Mouse (Mus musculus) heart, embryonic 14.5 days (tissue): Measurements from ENCODE around the gene Uap1. TPM values are rescaled to one million over a fixed set of nuclear protein-coding genes. Genes with fewer than 3 reads are reported as not detected.

Experiments
- ATAC-seq: fragments of 200-750 bp; cut with Nextera tagmentation; 2 replicates; pipeline ENCODE4 v1.8.0; 2017; ENCODE audit warnings: low read depth, moderate TSS enrichment; ENCODE audit not compliant: insufficient number of reproducible peaks, insufficient read depth, low FRiP score
- H3K27ac ChIP-seq, 2 experiments: fragments of 200-500 bp in 1 of 2; fragments of 300-500 bp in 1 of 2; sonication (generic) in 1 of 2; replicated peaks in 1 of 2; 2 replicates each; pipeline ENCODE4 v1.5.1; 2012 to 2014; ENCODE audit warnings: low read depth in 2 of 2, low read length in 2 of 2, control low read depth in 1 of 2, mild to moderate bottlenecking in 1 of 2, mixed read lengths in 1 of 2; ENCODE audit not compliant: control insufficient read depth in 1 of 2, insufficient read depth in 1 of 2
- H3K27me3 ChIP-seq: fragments of 300-500 bp; sonication (generic); 2 replicates; pipeline ENCODE4 v1.6.1; 2014; ENCODE audit warnings: mild to moderate bottlenecking, low read length, control low read depth; ENCODE audit not compliant: control insufficient read depth, insufficient read depth
- H3K36me3 ChIP-seq: fragments of 300-500 bp; sonication (generic); 2 replicates; pipeline ENCODE4 v1.6.1; 2014; ENCODE audit warnings: mild to moderate bottlenecking, control low read depth, low read length, mixed read lengths; ENCODE audit not compliant: control insufficient read depth, insufficient read depth
- H3K4me1 ChIP-seq, 2 experiments: fragments of 200-500 bp in 1 of 2; fragments of 300-500 bp in 1 of 2; sonication (generic) in 1 of 2; 2 replicates each; pipeline ENCODE4 v1.6.1; 2012 to 2014; ENCODE audit warnings: low read length in 2 of 2, control low read depth in 1 of 2, mixed read lengths in 1 of 2; ENCODE audit not compliant: control insufficient read depth in 2 of 2, insufficient read depth in 2 of 2
- H3K4me2 ChIP-seq: fragments of 300-500 bp; sonication (generic); 2 replicates; pipeline ENCODE4 v1.6.1; 2014; ENCODE audit warnings: mild to moderate bottlenecking, low read length
- H3K4me3 ChIP-seq, 2 experiments: fragments of 200-500 bp in 1 of 2; fragments of 300-500 bp in 1 of 2; sonication (generic) in 1 of 2; 2 replicates each; pipeline ENCODE4 v1.5.1; 2012 to 2014; ENCODE audit warnings: low read length in 2 of 2, mild to moderate bottlenecking in 2 of 2, control low read depth in 1 of 2, low read depth in 1 of 2, moderate library complexity in 1 of 2; ENCODE audit not compliant: control insufficient read depth in 1 of 2, insufficient read depth in 1 of 2
- H3K9ac ChIP-seq: fragments of 300-500 bp; sonication (generic); 2 replicates; pipeline ENCODE4 v1.6.1; 2014; ENCODE audit warnings: mild to moderate bottlenecking, low read length
- H3K9me3 ChIP-seq: fragments of 300-500 bp; sonication (generic); 2 replicates; pipeline ENCODE4 v1.6.1; 2016; ENCODE audit warnings: low read length, control low read depth; ENCODE audit not compliant: control insufficient read depth
- WGBS: fragments of 180-500 bp; shearing (Covaris S2); extraction: QIAGEN DNeasy Blood & Tissue Kit; methylation state at CpG from one replicate; pipeline ENCODE4 v1.1.7; 2014; 5-methylcytosine and 5-hydroxymethylcytosine counted together
- polyA plus RNA-seq: library from polyadenylated mRNA; unstranded; fragments of >200 nt; fragmentation: Nextera tagmentation; extraction: Ambion mirVana; gene quantifications from 2 replicates; pipeline ENCODE4 v1.2.1, GENCODE M21; 2014

Uap1 gene
- polyA plus RNA-seq, 1 experiment from 2014 or later: 45.6 TPM

DNA sequence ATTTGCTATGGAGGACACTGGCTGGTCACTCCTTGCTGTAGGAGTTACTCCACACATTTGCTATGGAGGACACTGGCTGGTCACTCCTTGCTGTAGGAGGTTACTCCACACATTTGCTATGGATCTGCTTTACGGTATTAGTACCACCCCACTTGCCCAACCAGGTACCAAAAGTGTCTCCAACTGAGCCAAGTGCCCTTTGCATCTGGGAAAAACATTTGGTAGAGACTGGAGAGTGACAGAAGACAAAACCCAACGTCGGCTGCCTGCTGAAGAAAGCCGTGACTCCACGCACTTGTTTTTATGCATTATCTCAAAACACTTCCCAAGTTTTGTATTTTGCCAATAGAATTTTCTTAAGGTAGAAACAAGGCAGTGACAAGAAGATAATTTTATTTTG is 33.1 kb downstream of the Uap1 start:
- H3K27me3 ChIP-seq: no peaks in the 10 kb centered on the region
- no peak for ATAC-seq
- H3K36me3 ChIP-seq: peaks cover 54% of the 10 kb centered on the region
- no peak overlapping the region for H3K4me2 ChIP-seq
- H3K4me3 ChIP-seq: no peak overlapping the region
- WGBS: 92% methylated on average over 5 of the region's 5 CpGs
- peaks cover 0 to under 1% of the 10 kb centered on the region in 2 experiments; a peak in 1 of 4 replicates for H3K4me1 ChIP-seq
- H3K9ac ChIP-seq: no peak overlapping the region
- H3K9me3 ChIP-seq: no peaks in the 10 kb centered on the region
- H3K27ac ChIP-seq: no peak overlapping the region

DNA sequence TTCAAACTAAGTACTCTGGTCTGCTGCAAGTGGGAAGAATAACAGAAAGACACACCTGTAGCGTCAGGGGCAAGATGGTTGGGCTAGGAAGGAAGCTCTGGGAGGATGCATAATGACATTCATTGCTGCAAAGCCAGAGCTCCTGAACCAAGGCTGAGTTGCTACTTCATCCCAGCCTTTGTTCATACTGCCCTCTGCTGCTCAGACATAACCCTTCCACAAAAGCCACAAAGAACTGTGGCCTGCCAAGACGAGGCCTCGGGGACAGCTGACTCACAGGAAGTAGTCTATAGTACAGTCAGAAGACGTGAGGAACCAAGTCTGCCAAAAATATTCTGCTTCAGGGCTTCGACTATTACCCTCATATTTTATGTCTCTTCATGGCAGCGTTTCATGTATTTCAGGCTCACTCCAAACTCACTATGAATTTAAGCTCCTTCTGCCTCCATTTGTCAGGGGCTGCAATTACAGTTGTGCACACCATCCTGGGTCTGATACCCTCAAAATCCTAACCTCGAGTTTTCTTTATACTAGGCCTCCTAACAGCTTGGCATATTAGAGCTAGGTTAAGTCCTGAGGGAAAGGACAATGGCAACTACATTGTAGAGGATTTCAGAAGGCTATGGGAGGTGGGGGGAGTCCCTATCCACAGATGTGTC is 38.3 kb downstream of the Uap1 start:
- WGBS: 17% methylated on average over 7 of the region's 7 CpGs
- H3K9me3 ChIP-seq: no peaks in the 10 kb centered on the region
- peak overlapping the region; percentile 30; the same call in 1 of the 2 replicates for H3K9ac ChIP-seq
- no peak overlapping the region for H3K4me3 ChIP-seq
- peaks cover 0 to 3% of the 10 kb centered on the region in 2 experiments; a peak in 1 of 4 replicates for H3K4me1 ChIP-seq
- H3K27me3 ChIP-seq: no peaks in the 10 kb centered on the region
- no peak overlapping the region for H3K27ac ChIP-seq
- ATAC-seq: peak; percentile 79
- H3K4me2 ChIP-seq: no peak overlapping the region
- peaks cover 8% of the 10 kb centered on the region for H3K36me3 ChIP-seq

DNA sequence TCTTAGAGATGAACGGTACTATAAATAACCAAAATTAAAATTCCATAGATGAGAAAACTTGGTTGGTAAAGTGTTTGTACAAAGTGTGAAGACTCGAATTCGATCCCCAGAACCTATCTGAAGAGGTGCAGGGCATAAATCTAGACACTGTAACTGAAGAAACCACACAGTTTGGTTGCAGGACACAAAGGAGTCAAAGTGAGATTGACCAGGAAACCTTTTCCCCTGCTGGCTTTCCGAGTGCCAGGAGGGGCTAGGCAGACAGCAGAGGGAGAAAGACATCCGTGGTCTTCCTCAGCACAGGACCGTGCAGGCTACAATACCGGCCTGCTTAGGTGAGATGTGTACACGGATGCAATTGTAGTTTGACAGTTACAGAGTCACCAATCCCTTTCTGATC is 40.5 kb downstream of the Uap1 start:
- H3K36me3 ChIP-seq: no peaks in the 10 kb centered on the region
- no peak overlapping the region for H3K27ac ChIP-seq
- no peaks in the 10 kb centered on the region for H3K27me3 ChIP-seq
- WGBS: 83% methylated on average over 8 of the region's 8 CpGs
- no peak for ATAC-seq
- no peak overlapping the region for H3K9ac ChIP-seq
- H3K4me2 ChIP-seq: no peak overlapping the region
- no peaks in the 10 kb centered on the region for H3K9me3 ChIP-seq
- H3K4me3 ChIP-seq: no peak overlapping the region
- H3K4me1 ChIP-seq: peaks cover 0 to 3% of the 10 kb centered on the region in 2 experiments; a peak in 1 of 4 replicates

DNA sequence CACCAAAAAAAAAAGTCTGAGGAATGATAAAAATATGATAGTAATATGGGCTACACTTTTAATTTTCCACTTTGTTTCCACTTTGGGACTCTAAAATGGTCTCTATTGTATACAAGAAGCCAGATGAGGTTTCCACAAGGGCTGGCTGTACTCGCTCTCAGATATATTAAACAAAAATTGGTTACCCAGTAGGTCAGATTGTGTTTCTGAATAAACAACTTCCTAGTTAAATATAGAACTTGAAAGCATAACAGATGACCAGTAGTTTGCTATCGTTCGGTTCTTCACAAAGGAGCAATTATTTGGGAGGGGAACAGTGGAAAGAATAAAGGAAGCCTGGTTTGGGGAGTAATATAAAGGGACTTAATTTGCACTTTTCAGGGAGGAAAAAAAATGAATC is 43.8 kb downstream of the Uap1 start:
- ATAC-seq: no peak
- Histone ChIP-seq H3K9ac (no peak overlapping the region), H3K4me1 (no peaks in the 10 kb centered on the region), H3K36me3 (no peaks in the 10 kb centered on the region), H3K27me3 (no peaks in the 10 kb centered on the region), H3K4me2 (no peak overlapping the region), H3K4me3 (no peak overlapping the region), H3K9me3 (no peaks in the 10 kb centered on the region), H3K27ac (no peak overlapping the region)
- 74% methylated on average over 3 of the region's 3 CpGs for WGBS

DNA sequence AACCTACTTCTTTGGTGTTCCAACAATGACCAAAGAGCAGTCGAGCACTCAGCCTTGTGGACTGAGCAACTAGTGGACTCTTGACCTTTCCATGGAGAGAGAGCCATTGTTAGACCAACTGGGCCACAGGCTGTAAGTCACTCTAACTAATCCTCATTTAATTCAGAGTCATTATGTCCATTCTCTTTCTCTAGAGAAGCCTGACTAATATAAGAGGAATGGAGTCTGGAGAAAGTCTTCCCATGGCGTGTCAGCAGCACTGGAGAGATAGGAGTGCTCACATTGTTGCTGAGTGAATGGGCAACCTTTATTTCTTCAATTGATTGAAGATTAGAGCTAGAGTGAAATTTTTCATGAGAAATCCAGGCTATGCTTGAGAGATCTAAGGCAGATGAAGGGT is 50.1 kb downstream of the Uap1 start:
- Histone ChIP-seq H3K4me2 (no peak overlapping the region), H3K9me3 (no peaks in the 10 kb centered on the region), H3K27ac (no peak overlapping the region), H3K36me3 (no peaks in the 10 kb centered on the region), H3K27me3 (no peaks in the 10 kb centered on the region), H3K4me3 (no peak overlapping the region), H3K4me1 (no peaks in the 10 kb centered on the region), H3K9ac (no peak overlapping the region)
- 70% methylated on average over 2 of the region's 2 CpGs for WGBS
- ATAC-seq: no peak

DNA sequence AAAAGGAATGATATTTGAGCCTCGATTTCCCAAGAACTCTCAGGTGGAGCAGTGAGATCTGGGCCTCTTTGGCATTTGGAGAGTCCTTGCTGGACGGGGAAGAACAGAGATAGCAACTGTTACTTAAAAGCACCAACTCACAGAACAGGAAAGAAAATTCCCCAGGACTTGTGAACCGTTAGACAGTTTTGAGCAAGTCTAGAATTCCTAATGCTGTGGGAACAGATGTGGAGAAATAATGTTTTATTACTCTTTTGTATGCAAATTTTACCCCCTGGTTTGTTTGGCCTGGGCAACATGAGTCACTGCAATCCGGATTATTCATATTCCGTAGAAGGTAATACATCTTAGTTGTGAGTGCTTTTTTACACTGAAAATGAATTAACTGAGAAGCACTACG is 61.1 kb downstream of the Uap1 start:
- no peak overlapping the region for H3K4me2 ChIP-seq
- no peaks in the 10 kb centered on the region for H3K27me3 ChIP-seq
- H3K9ac ChIP-seq: no peak overlapping the region
- no peaks in the 10 kb centered on the region for H3K36me3 ChIP-seq
- ATAC-seq: no peak
- 66% methylated on average over 6 of the region's 6 CpGs for WGBS
- H3K9me3 ChIP-seq: no peaks in the 10 kb centered on the region
- H3K4me3 ChIP-seq: no peak overlapping the region
- H3K4me1 ChIP-seq: peaks cover 0 to 3% of the 10 kb centered on the region in 2 experiments; a peak in 1 of 4 replicates
- no peak overlapping the region for H3K27ac ChIP-seq

DNA sequence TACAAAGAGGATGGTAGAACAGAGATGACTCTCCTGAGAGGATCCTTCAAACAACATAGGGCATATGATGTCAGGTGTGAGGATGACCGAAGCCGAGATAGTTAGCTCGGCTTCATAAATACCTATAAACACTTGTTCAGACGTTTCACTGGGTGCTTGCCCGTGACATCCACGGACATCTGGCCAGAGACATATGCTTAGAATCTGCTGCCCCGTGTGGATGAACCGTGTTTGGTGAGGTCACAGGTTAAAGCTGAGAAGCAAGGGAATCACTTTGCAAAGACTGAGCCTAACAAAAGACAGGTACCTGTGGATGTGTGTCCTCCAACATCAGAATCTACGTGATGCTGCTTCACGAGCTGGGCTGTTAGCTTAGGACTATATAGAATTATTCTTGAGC is 62.5 kb downstream of the Uap1 start:
- Histone ChIP-seq H3K4me3 (no peak overlapping the region), H3K4me2 (no peak overlapping the region), H3K9me3 (no peaks in the 10 kb centered on the region), H3K36me3 (no peaks in the 10 kb centered on the region), H3K27ac (no peak overlapping the region), H3K4me1 (peaks cover 0 to 3% of the 10 kb centered on the region in 2 experiments; a peak in 1 of 4 replicates), H3K9ac (no peak overlapping the region), H3K27me3 (no peaks in the 10 kb centered on the region)
- no peak for ATAC-seq
- WGBS: 90% methylated on average over 10 of the region's 10 CpGs
